Mouse (Mus musculus): Measurements from ENCODE around the gene Synrg. TPM values are rescaled to one million over a fixed set of nuclear protein-coding genes. Genes with fewer than 3 reads are reported as not detected.

The Synrg gene
- polyA plus RNA-seq, 1 experiment from 2014 or later = 7.2 TPM

- Histone ChIP-seq H3K27me3 (ENCODE audit: control insufficient read depth, insufficient read depth, low read length) (no peaks in the 10 kb centered on the region), H3K4me3 (ENCODE audit: low read depth, low read length) (peak overlapping the region; percentile 70), H3K4me1 (replicated peaks; ENCODE audit: control insufficient read depth, insufficient read depth) (0 out of 2 replicates have a peak, but pooled peaks cover under 1% of the 10 kb centered on the region), H3K4me2 (replicated peaks; ENCODE audit: low read depth) (peak overlapping the region; percentile 83), H3K9ac (ENCODE audit: low read length) (peak overlapping the region; percentile 79), H3K27ac (replicated peaks) (peak overlapping the region; percentile 82), H3K9me3 (ENCODE audit: control insufficient read depth, low read length) (no peaks in the 10 kb centered on the region), H3K36me3 (ENCODE audit: control insufficient read depth, insufficient read depth, low read length) (no peaks in the 10 kb centered on the region)
- peak; percentile 74 for DNase-seq (ENCODE audit: low spot score)
- peak; percentile 42 for ATAC-seq (ENCODE audit: low FRiP score, low TSS enrichment)
- TF ChIP-seq CTCF (IDR thresholded peaks at IDR 0.05; ENCODE audit: low read depth) (no peak; the same call in 1 of the 2 replicates), EP300 (optimal IDR thresholded peaks at IDR 0.05) (no peak)
- WGBS = 4% methylated on average over 40 of the region's 63 CpGs
Observed at GRCm38 (mm10) chr11:84068191-84069033, 104.2 kb downstream of the Synrg start.

- no peak for DNase-seq (ENCODE audit: low spot score)
- peak; percentile 56; the same call in 1 of the 2 replicates for ATAC-seq (ENCODE audit: low FRiP score, low TSS enrichment)
- H3K4me2 ChIP-seq (replicated peaks; ENCODE audit: low read depth) = peak within 1 kb of the TSS; percentile 83
- H3K36me3 ChIP-seq (ENCODE audit: control insufficient read depth, insufficient read depth, low read length) = no peaks in the 10 kb centered on the region
- H3K27me3 ChIP-seq (ENCODE audit: control insufficient read depth, insufficient read depth, low read length) = no peaks in the 10 kb centered on the region
- TF ChIP-seq CTCF (IDR thresholded peaks at IDR 0.05; ENCODE audit: low read depth) = no peak
- TF ChIP-seq EP300 (optimal IDR thresholded peaks at IDR 0.05) = no peak
- peak within 1 kb of the TSS; percentile 70 for H3K4me3 ChIP-seq (ENCODE audit: low read depth, low read length)
- peak within 1 kb of the TSS; percentile 79 for H3K9ac ChIP-seq (ENCODE audit: low read length)
- peak within 1 kb of the TSS; percentile 82 for H3K27ac ChIP-seq (replicated peaks)
- 24% methylated on average over 11 of the region's 11 CpGs for WGBS
- 0 out of 2 replicates have a peak, but pooled peaks cover 4% of the 10 kb centered on the region for H3K4me1 ChIP-seq (replicated peaks; ENCODE audit: control insufficient read depth, insufficient read depth)
- H3K9me3 ChIP-seq (ENCODE audit: control insufficient read depth, low read length) = no peaks in the 10 kb centered on the region
Observed at GRCm38 (mm10) chr11:84069034-84069370, 104.8 kb downstream of the Synrg start, which contains the start of gene Dusp14. TSS of gene Dusp14 (minus strand) at chr11:84069261.

GRCm38 (mm10) chr11:84072904-84073651 lies 108.8 kb downstream of the Synrg start:
- Histone ChIP-seq H3K4me3 (ENCODE audit: low read depth, low read length) (no peak overlapping the region), H3K36me3 (ENCODE audit: control insufficient read depth, insufficient read depth, low read length) (no peaks in the 10 kb centered on the region), H3K4me1 (replicated peaks; ENCODE audit: control insufficient read depth, insufficient read depth) (0 out of 2 replicates have a peak, but pooled peaks cover 4% of the 10 kb centered on the region), H3K4me2 (replicated peaks; ENCODE audit: low read depth) (0 out of 2 replicates have a peak overlapping the region, but pooled peaks have one; percentile 25), H3K27ac (replicated peaks) (peak overlapping the region; percentile 73), H3K9me3 (ENCODE audit: control insufficient read depth, low read length) (no peaks in the 10 kb centered on the region), H3K27me3 (ENCODE audit: control insufficient read depth, insufficient read depth, low read length) (no peaks in the 10 kb centered on the region), H3K9ac (ENCODE audit: low read length) (no peak overlapping the region)
- peak; percentile 58; the same call in 1 of the 2 replicates for ATAC-seq (ENCODE audit: low FRiP score, low TSS enrichment)
- TF ChIP-seq CTCF (IDR thresholded peaks at IDR 0.05; ENCODE audit: low read depth) = no peak
- no peak for TF ChIP-seq EP300 (optimal IDR thresholded peaks at IDR 0.05)
- no peak for DNase-seq (ENCODE audit: low spot score)
- WGBS = 31% methylated on average over 9 of the region's 9 CpGs

GRCm38 (mm10) chr11:84073816-84074764 lies 109.9 kb downstream of the Synrg start:
- DNase-seq (ENCODE audit: low spot score) = no peak
- Histone ChIP-seq H3K27me3 (ENCODE audit: control insufficient read depth, insufficient read depth, low read length) (no peaks in the 10 kb centered on the region), H3K9ac (ENCODE audit: low read length) (no peak overlapping the region), H3K27ac (replicated peaks) (peak overlapping the region; percentile 53), H3K4me3 (ENCODE audit: low read depth, low read length) (no peak overlapping the region), H3K9me3 (ENCODE audit: control insufficient read depth, low read length) (no peaks in the 10 kb centered on the region), H3K36me3 (ENCODE audit: control insufficient read depth, insufficient read depth, low read length) (no peaks in the 10 kb centered on the region), H3K4me2 (replicated peaks; ENCODE audit: low read depth) (no peak overlapping the region), H3K4me1 (replicated peaks; ENCODE audit: control insufficient read depth, insufficient read depth) (0 out of 2 replicates have a peak, but pooled peaks cover 4% of the 10 kb centered on the region)
- peak; percentile 15; the same call in 1 of the 2 replicates for ATAC-seq (ENCODE audit: low FRiP score, low TSS enrichment)
- WGBS = 31% methylated on average over 7 of the region's 7 CpGs
- TF ChIP-seq CTCF (IDR thresholded peaks at IDR 0.05; ENCODE audit: low read depth) = no peak
- TF ChIP-seq EP300 (optimal IDR thresholded peaks at IDR 0.05) = no peak

GRCm38 (mm10) chr11:84077008-84077407 lies 112.8 kb downstream of the Synrg start:
- Histone ChIP-seq H3K9me3 (ENCODE audit: control insufficient read depth, low read length) (no peaks in the 10 kb centered on the region), H3K27ac (replicated peaks) (no peak overlapping the region), H3K9ac (ENCODE audit: low read length) (no peak overlapping the region), H3K27me3 (ENCODE audit: control insufficient read depth, insufficient read depth, low read length) (no peaks in the 10 kb centered on the region), H3K36me3 (ENCODE audit: control insufficient read depth, insufficient read depth, low read length) (0 out of 2 replicates have a peak, but pooled peaks cover 3% of the 10 kb centered on the region), H3K4me3 (ENCODE audit: low read depth, low read length) (no peak overlapping the region), H3K4me2 (replicated peaks; ENCODE audit: low read depth) (no peak overlapping the region), H3K4me1 (replicated peaks; ENCODE audit: control insufficient read depth, insufficient read depth) (0 out of 2 replicates have a peak, but pooled peaks cover 4% of the 10 kb centered on the region)
- 58% methylated on average over 2 of the region's 2 CpGs for whole genome bisulfite sequencing
- TF ChIP-seq EP300 (optimal IDR thresholded peaks at IDR 0.05) (no peak), CTCF (IDR thresholded peaks at IDR 0.05; ENCODE audit: low read depth) (no peak)
- ATAC-seq (ENCODE audit: low FRiP score, low TSS enrichment) = no peak
- no peak for DNase-seq (ENCODE audit: low spot score)
